Comparison of ENCODE assay signal across 19 mouse cellular contexts in the genomic region with DNA sequence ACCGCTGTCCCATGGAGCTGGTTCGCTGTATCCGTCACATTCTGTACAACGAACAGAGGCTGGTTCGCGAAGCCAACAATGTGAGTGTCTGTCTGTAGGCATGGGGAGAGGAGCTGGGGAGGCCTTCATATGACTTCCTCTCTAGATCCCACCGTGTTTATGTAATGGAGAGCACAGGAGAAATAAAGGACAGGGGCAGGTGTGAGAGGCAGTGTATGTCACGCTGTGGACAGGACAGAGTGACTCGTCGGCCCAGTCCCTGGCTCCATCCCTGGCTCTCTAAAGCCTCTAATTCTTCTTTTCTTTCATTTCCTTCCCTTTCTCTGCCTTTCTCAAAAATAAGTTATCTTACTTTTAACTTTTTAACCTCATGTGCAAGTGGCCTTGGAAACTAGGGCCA.
"Had no signal": no experiment of that assay in that cellular context is flagged by ENCODE, and none has a peak within 500 bp of the region (broad histone marks: within the 10 kb centered on the region; RNA-seq: fewer than 3 reads in every experiment).

No protein-coding gene starts in this region.

- DNase-seq: liver, postnatal 0 days; lung, adult 2 months; lung, postnatal 14 days; lung, postnatal 36 days; retina, postnatal 1 day; right cerebral cortex, adult 18-20 months; right cerebral cortex, postnatal 14 days; thymus, adult 2 months; thymus, postnatal 25 days; thymus, postnatal 4 days had no signal

- H3K36me3 ChIP-seq: lung, embryonic 15.5 days; midbrain, embryonic 13.5 days; midbrain, embryonic 15.5 days; neural tube, embryonic 13.5 days; neural tube, embryonic 15.5 days; stomach, embryonic 15.5 days had no signal

- ATAC-seq: liver, postnatal 0 days; lung, postnatal 0 days; midbrain, embryonic 13.5 days; midbrain, embryonic 15.5 days had no signal

- H3K27me3 ChIP-seq: liver, embryonic 15.5 days; stomach, embryonic 15.5 days had no signal

- H3K9me3 ChIP-seq: liver, embryonic 15.5 days; lung, embryonic 15.5 days; megakaryocyte, embryonic 14.5 days; midbrain, embryonic 13.5 days; midbrain, embryonic 15.5 days; neural tube, embryonic 13.5 days; neural tube, embryonic 15.5 days; stomach, embryonic 15.5 days had no signal

- H3K4me3 ChIP-seq: liver, embryonic 15.5 days; lung, embryonic 15.5 days; megakaryocyte, embryonic 14.5 days; midbrain, embryonic 13.5 days; midbrain, embryonic 15.5 days; neural tube, embryonic 13.5 days; neural tube, embryonic 15.5 days; stomach, embryonic 15.5 days had no signal
